Mouse (Mus musculus): Measurements from ENCODE around the gene Gm14399. TPM values are rescaled to one million over a fixed set of nuclear protein-coding genes. Genes with fewer than 3 reads are reported as not detected.

The Gm14399 gene
- 2.5 TPM for polyA plus RNA-seq (2014; fragmentation: Illumina TruSeq; extraction: RNeasy Lipid Tissue Mini Kit (QIAGEN cat#74804); ENCODE audit: insufficient read depth, low read depth, low replicate concordance)

DNA sequence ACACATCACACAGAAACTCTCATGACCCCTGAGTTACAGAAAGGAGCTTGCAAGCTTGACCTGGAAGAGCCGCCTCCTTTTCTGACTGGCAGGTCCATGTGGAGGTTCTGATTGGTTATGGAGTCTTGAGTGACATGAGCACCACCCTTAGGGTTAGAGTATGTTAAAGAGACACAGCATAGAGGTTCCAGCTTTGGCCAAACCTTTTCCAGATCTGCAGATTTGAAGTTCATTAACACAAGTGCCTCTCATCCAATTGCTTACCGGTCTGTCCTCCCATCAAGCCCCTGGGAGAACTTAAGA lies at the start of gene Gm14399:
Gm14399 (minus strand) TSS at position 20 of the 303 bp plus-strand sequence.

GRCm38 (mm10) chr2:175175401-175176180 lies 33.8 kb upstream of the Gm14399 start, which contains the start of gene Gm14443:
Gm14443 (minus strand) TSS chr2:175175871.

Other genes with a start within 250 kb of the Gm14399 start
- not detected for gene Gm14444, start 131.8 kb downstream of the Gm14399 start, polyA plus RNA-seq (2014; fragmentation: Illumina TruSeq; extraction: RNeasy Lipid Tissue Mini Kit (QIAGEN cat#74804); ENCODE audit: insufficient read depth, low read depth, low replicate concordance)
- gene Gm14393, start 74.2 kb downstream of the Gm14399 start, polyA plus RNA-seq (2014; fragmentation: Illumina TruSeq; extraction: RNeasy Lipid Tissue Mini Kit (QIAGEN cat#74804); ENCODE audit: insufficient read depth, low read depth, low replicate concordance), result not detected
- 0.27 TPM for gene Gm14443, start 33.9 kb upstream of the Gm14399 start, polyA plus RNA-seq (2014; fragmentation: Illumina TruSeq; extraction: RNeasy Lipid Tissue Mini Kit (QIAGEN cat#74804); ENCODE audit: insufficient read depth, low read depth, low replicate concordance)
- gene Gm14391, start 64.9 kb upstream of the Gm14399 start, polyA plus RNA-seq (2014; fragmentation: Illumina TruSeq; extraction: RNeasy Lipid Tissue Mini Kit (QIAGEN cat#74804); ENCODE audit: insufficient read depth, low read depth, low replicate concordance), result 3.4 TPM
- 2.4 TPM for gene Gm14440, start 133.1 kb upstream of the Gm14399 start, polyA plus RNA-seq (2014; fragmentation: Illumina TruSeq; extraction: RNeasy Lipid Tissue Mini Kit (QIAGEN cat#74804); ENCODE audit: insufficient read depth, low read depth, low replicate concordance)
- gene Gm4631, start 196.2 kb upstream of the Gm14399 start, polyA plus RNA-seq (2014; fragmentation: Illumina TruSeq; extraction: RNeasy Lipid Tissue Mini Kit (QIAGEN cat#74804); ENCODE audit: insufficient read depth, low read depth, low replicate concordance), result 11.9 TPM
- 2.8 TPM for gene Zfp968, start 230.4 kb upstream of the Gm14399 start, polyA plus RNA-seq (2014; fragmentation: Illumina TruSeq; extraction: RNeasy Lipid Tissue Mini Kit (QIAGEN cat#74804); ENCODE audit: insufficient read depth, low read depth, low replicate concordance)